Mouse (Mus musculus): ENCODE results near the gene Igdcc4. TPM values are rescaled to one million over a fixed set of nuclear protein-coding genes. Genes with fewer than 3 reads are reported as not detected.

Gene Igdcc4
- polyA plus RNA-seq, 1 experiment from 2014 or later = 14.4 TPM

GRCm38 (mm10) chr9:65117516-65117915 is 16.2 kb downstream of the Igdcc4 start:
- Histone ChIP-seq H3K4me3 (replicated peaks) (no peak overlapping the region), H3K27ac (no peak overlapping the region), H3K9me3 (no peaks in the 10 kb centered on the region), H3K36me3 (replicated peaks) (peaks cover 13% of the 10 kb centered on the region), H3K4me1 (no peaks in the 10 kb centered on the region), H3K9ac (no peak overlapping the region), H3K4me2 (no peak overlapping the region), H3K27me3 (peaks cover 14% of the 10 kb centered on the region)
- no peak for ATAC-seq (ENCODE audit: low FRiP score)
- WGBS = 66% methylated on average over 2 of the region's 2 CpGs

- H3K4me2 ChIP-seq = no peak overlapping the region
- no peak overlapping the region for H3K4me3 ChIP-seq (replicated peaks)
- H3K9me3 ChIP-seq = no peaks in the 10 kb centered on the region
- H3K36me3 ChIP-seq (replicated peaks) = peaks cover 15% of the 10 kb centered on the region
- 0 out of 2 replicates have a peak overlapping the region, but pooled peaks have one; percentile 8 for H3K27ac ChIP-seq
- H3K27me3 ChIP-seq = peaks cover 38% of the 10 kb centered on the region
- no peak overlapping the region for H3K9ac ChIP-seq
- ATAC-seq (ENCODE audit: low FRiP score) = peak; percentile 62; the same call in 1 of the 2 replicates
- H3K4me1 ChIP-seq = peaks cover 11% of the 10 kb centered on the region
- 2% methylated on average over 3 of the region's 3 CpGs for WGBS
Observed at GRCm38 (mm10) chr9:65120935-65121334, 19.6 kb downstream of the Igdcc4 start.

DNA sequence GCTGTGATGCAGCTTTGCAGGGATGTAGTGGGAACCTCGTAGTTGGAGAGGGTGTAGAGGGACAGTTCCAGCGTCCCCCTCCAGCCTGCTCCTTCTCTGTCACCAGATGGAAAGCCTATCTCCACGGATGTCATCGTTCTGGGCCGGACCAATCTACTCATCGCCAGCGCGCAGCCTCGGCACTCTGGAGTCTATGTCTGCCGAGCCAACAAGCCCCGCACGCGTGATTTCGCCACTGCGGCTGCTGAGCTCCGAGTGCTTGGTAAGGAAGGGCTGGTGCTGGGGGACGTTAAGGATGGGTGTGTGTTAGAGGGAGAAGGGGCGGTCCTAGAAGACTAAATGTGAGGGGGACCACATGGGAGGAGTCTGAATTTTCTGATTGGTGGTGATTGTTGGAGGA is 21.3 kb downstream of the Igdcc4 start:
- Histone ChIP-seq H3K9ac (peak overlapping the region; percentile 29; the same call in 1 of the 2 replicates), H3K4me1 (peaks cover 11% of the 10 kb centered on the region), H3K9me3 (no peaks in the 10 kb centered on the region), H3K27ac (no peak overlapping the region), H3K4me3 (replicated peaks) (no peak overlapping the region), H3K4me2 (no peak overlapping the region), H3K36me3 (replicated peaks) (peaks cover 14% of the 10 kb centered on the region; the same call in 1 of the 2 replicates), H3K27me3 (peaks cover 38% of the 10 kb centered on the region)
- ATAC-seq (ENCODE audit: low FRiP score) = no peak
- 13% methylated on average over 18 of the region's 18 CpGs for WGBS

DNA sequence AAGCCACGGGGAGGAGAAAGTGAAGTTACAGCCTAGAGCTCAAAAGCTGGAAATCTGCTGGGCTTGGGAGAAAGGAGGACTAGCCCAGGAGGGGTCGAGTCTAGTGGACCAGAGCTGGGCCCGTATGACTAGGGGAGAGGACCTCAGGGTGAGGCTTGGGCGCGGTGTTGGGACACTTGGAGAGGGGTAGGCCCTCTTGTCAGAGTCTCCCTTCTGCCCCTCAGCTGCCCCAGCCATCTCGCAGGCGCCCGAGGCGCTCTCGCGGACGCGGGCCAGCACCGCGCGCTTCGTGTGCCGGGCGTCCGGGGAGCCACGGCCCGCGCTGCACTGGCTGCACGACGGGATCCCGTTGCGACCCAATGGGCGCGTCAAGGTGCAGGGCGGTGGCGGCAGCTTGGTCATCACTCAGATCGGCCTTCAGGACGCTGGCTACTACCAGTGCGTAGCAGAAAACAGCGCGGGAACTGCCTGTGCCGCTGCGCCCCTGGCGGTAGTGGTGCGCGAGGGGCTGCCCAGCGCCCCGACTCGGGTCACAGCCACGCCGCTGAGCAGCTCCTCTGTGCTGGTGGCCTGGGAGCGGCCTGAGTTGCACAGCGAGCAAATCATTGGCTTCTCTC is 22.4 kb downstream of the Igdcc4 start:
- no peaks in the 10 kb centered on the region for H3K9me3 ChIP-seq
- H3K36me3 ChIP-seq (replicated peaks) = peaks cover 10% of the 10 kb centered on the region; the same call in 1 of the 2 replicates
- peaks cover 19% of the 10 kb centered on the region for H3K4me1 ChIP-seq
- WGBS = 2% methylated on average over 48 of the region's 48 CpGs
- peaks cover 42% of the 10 kb centered on the region for H3K27me3 ChIP-seq
- peak overlapping the region; percentile 45 for H3K4me3 ChIP-seq (replicated peaks)
- H3K9ac ChIP-seq = peak overlapping the region; percentile 70
- H3K4me2 ChIP-seq = peak overlapping the region; percentile 85
- no peak overlapping the region for H3K27ac ChIP-seq
- peak; percentile 75 for ATAC-seq (ENCODE audit: low FRiP score)

DNA sequence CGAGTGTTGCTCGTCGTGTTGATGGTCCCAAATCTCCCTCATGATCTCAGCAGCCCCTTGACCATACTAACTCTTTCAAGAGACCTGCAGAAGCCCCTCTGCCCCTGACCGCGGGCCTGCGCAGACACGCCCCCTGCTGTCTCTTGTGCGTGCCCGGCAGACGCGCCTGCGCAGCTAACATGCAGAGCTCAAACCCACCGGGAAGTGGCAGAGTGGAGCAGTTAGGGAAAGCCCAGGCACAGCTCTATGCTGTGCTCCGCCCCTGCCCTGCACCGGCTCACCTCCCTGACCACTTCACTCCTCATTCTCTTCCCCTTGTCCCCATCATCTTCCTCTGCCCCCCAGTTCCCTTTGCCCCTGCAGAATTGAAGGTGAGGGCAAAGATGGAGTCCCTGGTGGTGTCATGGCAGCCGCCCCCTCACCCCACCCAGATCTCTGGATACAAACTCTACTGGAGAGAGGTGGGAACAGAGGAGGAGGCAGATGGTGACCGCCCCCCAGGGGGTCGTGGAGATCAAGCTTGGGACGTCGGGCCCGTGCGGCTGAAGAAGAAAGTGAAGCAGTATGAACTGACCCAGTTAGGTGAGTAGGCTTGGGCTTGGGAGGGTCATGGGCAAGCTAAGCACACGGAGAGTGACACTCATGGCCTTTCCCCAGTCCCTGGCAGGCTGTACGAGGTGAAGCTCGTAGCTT is 27.0 kb downstream of the Igdcc4 start:
- Histone ChIP-seq H3K36me3 (replicated peaks) (0 out of 2 replicates have a peak, but pooled peaks cover 10% of the 10 kb centered on the region), H3K27ac (no peak overlapping the region; the same call in 1 of the 2 replicates), H3K4me1 (peaks cover 19% of the 10 kb centered on the region), H3K4me2 (peak overlapping the region; percentile 39), H3K27me3 (peaks cover 23% of the 10 kb centered on the region), H3K9ac (0 out of 2 replicates have a peak overlapping the region, but pooled peaks have one; percentile 21), H3K9me3 (no peaks in the 10 kb centered on the region), H3K4me3 (replicated peaks) (peak overlapping the region; percentile 8)
- peak; percentile 66 for ATAC-seq (ENCODE audit: low FRiP score)
- WGBS = 7% methylated on average over 25 of the region's 25 CpGs

GRCm38 (mm10) chr9:65131717-65132116 is 30.4 kb downstream of the Igdcc4 start:
- H3K4me1 ChIP-seq = peaks cover 33% of the 10 kb centered on the region
- H3K4me3 ChIP-seq (replicated peaks) = no peak overlapping the region
- H3K9ac ChIP-seq = no peak overlapping the region
- H3K27me3 ChIP-seq = peaks cover 17% of the 10 kb centered on the region
- no peak for ATAC-seq (ENCODE audit: low FRiP score)
- peaks cover 12% of the 10 kb centered on the region; the same call in 1 of the 2 replicates for H3K36me3 ChIP-seq (replicated peaks)
- WGBS = 88% methylated on average over 5 of the region's 5 CpGs
- H3K27ac ChIP-seq = no peak overlapping the region
- H3K9me3 ChIP-seq = no peaks in the 10 kb centered on the region
- H3K4me2 ChIP-seq = no peak overlapping the region

GRCm38 (mm10) chr9:65133739-65134138 is 32.5 kb downstream of the Igdcc4 start:
- Histone ChIP-seq H3K9ac (no peak overlapping the region), H3K27me3 (peaks cover 15% of the 10 kb centered on the region), H3K4me1 (peaks cover 28% of the 10 kb centered on the region), H3K9me3 (no peaks in the 10 kb centered on the region), H3K4me3 (replicated peaks) (no peak overlapping the region), H3K27ac (no peak overlapping the region), H3K36me3 (replicated peaks) (peaks cover 8% of the 10 kb centered on the region; the same call in 1 of the 2 replicates), H3K4me2 (no peak overlapping the region)
- peak; percentile 48 for ATAC-seq (ENCODE audit: low FRiP score)
- 3% methylated on average over 10 of the region's 10 CpGs for WGBS

GRCm38 (mm10) chr9:65135126-65135525 is 33.8 kb downstream of the Igdcc4 start:
- WGBS = 80% methylated on average over 4 of the region's 4 CpGs
- Histone ChIP-seq H3K4me3 (replicated peaks) (no peak overlapping the region), H3K9me3 (no peaks in the 10 kb centered on the region), H3K36me3 (replicated peaks) (peaks cover 8% of the 10 kb centered on the region; the same call in 1 of the 2 replicates), H3K4me1 (peaks cover 40% of the 10 kb centered on the region), H3K27ac (no peak overlapping the region), H3K27me3 (peaks cover 21% of the 10 kb centered on the region), H3K9ac (peak overlapping the region; percentile 22; the same call in 1 of the 2 replicates), H3K4me2 (no peak overlapping the region)
- no peak for ATAC-seq (ENCODE audit: low FRiP score)

GRCm38 (mm10) chr9:65140491-65140890 is 39.2 kb downstream of the Igdcc4 start:
- H3K36me3 ChIP-seq (replicated peaks) = peaks cover 21% of the 10 kb centered on the region
- H3K27ac ChIP-seq = peak overlapping the region; percentile 96
- peaks cover 62% of the 10 kb centered on the region for H3K4me1 ChIP-seq
- H3K9ac ChIP-seq = peak overlapping the region; percentile 98
- H3K4me3 ChIP-seq (replicated peaks) = peak overlapping the region; percentile 77
- H3K4me2 ChIP-seq = peak overlapping the region; percentile 67
- ATAC-seq (ENCODE audit: low FRiP score) = no peak; the same call in 1 of the 2 replicates
- H3K9me3 ChIP-seq = no peaks in the 10 kb centered on the region
- peaks cover 11% of the 10 kb centered on the region; the same call in 1 of the 2 replicates for H3K27me3 ChIP-seq
- 2% methylated on average over 8 of the region's 8 CpGs for WGBS

- peaks cover 64% of the 10 kb centered on the region for H3K4me1 ChIP-seq
Observed at GRCm38 (mm10) chr9:65140936-65141305, 39.6 kb downstream of the Igdcc4 start, which contains the start of gene Igdcc3. Gene Igdcc3 (plus strand): TSS chr9:65141189.

DNA sequence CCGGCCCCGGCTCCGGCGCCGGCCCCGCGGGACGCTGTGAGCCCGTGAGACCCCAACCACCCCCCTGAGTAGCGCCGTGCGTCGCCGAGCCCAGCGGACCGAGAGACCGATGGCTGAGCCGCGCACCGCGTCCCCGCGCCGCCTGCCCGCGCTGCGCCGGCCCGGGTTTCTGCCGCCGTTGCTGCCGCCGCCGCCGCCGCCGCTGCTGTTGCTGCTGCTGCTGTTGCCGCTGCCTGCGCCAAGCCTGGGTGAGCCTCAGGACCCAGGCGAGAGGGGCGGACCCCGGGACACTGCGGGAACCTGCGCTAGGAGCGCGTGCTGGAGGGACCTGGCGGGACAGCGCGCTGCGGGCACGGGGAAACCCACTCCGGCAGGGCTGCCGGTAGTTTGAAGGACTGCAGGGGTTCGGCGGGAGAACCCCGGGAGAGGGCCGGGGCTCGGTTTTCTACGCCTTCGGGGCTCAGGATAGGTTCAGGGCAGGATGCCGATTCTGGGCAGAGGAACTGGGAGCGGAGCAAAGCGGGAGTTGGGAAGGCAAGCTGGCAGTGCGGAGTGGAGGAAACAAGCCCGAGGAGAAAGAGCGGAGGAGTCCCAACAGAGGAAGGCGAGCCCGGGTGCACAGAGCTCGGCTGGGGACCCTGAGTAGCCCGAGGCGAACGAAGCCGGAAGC is 40.2 kb downstream of the Igdcc4 start:
- Histone ChIP-seq H3K9me3 (no peaks in the 10 kb centered on the region), H3K36me3 (replicated peaks) (peaks cover 29% of the 10 kb centered on the region), H3K27ac (peak overlapping the region; percentile 96), H3K27me3 (0 out of 2 replicates have a peak, but pooled peaks cover 11% of the 10 kb centered on the region), H3K4me2 (peak overlapping the region; percentile 67), H3K4me1 (peaks cover 65% of the 10 kb centered on the region), H3K9ac (peak overlapping the region; percentile 98), H3K4me3 (replicated peaks) (peak overlapping the region; percentile 77)
- whole genome bisulfite sequencing = under 1% methylated on average over 65 of the region's 73 CpGs
- peak; percentile 71 for ATAC-seq (ENCODE audit: low FRiP score)

More at GRCm38 (mm10) chr9:65140936-65141305, 39.6 kb downstream of the Igdcc4 start, which contains the start of gene Igdcc3:
- Histone ChIP-seq H3K9me3 (no peaks in the 10 kb centered on the region), H3K27ac (peak within 1 kb of the TSS; percentile 96), H3K4me3 (replicated peaks) (peak within 1 kb of the TSS; percentile 77), H3K9ac (peak within 1 kb of the TSS; percentile 98), H3K27me3 (peaks cover 11% of the 10 kb centered on the region; the same call in 1 of the 2 replicates), H3K4me2 (peak within 1 kb of the TSS; percentile 67), H3K36me3 (replicated peaks) (peaks cover 25% of the 10 kb centered on the region)
- WGBS = 0% methylated on average over 14 of the region's 48 CpGs
- ATAC-seq (ENCODE audit: low FRiP score) = peak; percentile 87

- Histone ChIP-seq H3K9ac (peak overlapping the region; percentile 98), H3K27ac (peak overlapping the region; percentile 96), H3K4me2 (peak overlapping the region; percentile 67), H3K36me3 (replicated peaks) (peaks cover 34% of the 10 kb centered on the region), H3K27me3 (0 out of 2 replicates have a peak, but pooled peaks cover 11% of the 10 kb centered on the region), H3K4me3 (replicated peaks) (peak overlapping the region; percentile 77), H3K4me1 (peaks cover 68% of the 10 kb centered on the region), H3K9me3 (no peaks in the 10 kb centered on the region)
- peak; percentile 65 for ATAC-seq (ENCODE audit: low FRiP score)
- 0% methylated on average over 15 of the region's 17 CpGs for WGBS
Observed at GRCm38 (mm10) chr9:65141976-65142318, 40.7 kb downstream of the Igdcc4 start.
